Mouse (Mus musculus) lung, postnatal 0 days (tissue): ENCODE measurements around the gene Hdac9. TPM values are rescaled to one million over a fixed set of nuclear protein-coding genes. Genes with fewer than 3 reads are reported as not detected.

ENCODE experiments used
- ATAC-seq: fragments of 200-750 bp; cut with Nextera tagmentation; 2 replicates; pipeline ENCODE4 v1.8.0; 2017; ENCODE audit warnings: moderate library complexity
- DNase-seq: peaks from one replicate; pipeline ENCODE4 v3.0.0-alpha.2; 2016; ENCODE audit warnings: low spot score
- H3K27ac ChIP-seq: fragments of 300-500 bp; sonication (generic); 2 replicates; pipeline ENCODE4 v1.5.1; 2014; ENCODE audit warnings: antibody characterized with exemption, mild to moderate bottlenecking, low read length, mixed read lengths
- H3K27me3 ChIP-seq: fragments of 300-500 bp; sonication (generic); replicated peaks from 2 replicates; pipeline ENCODE4 v1.6.1; 2014; ENCODE audit warnings: low read length, mixed read lengths; ENCODE audit not compliant: insufficient read depth
- H3K36me3 ChIP-seq: fragments of 300-500 bp; sonication (generic); 2 replicates; pipeline ENCODE4 v1.6.1; 2014; ENCODE audit warnings: low read length, mixed read lengths; ENCODE audit not compliant: insufficient read depth
- H3K4me1 ChIP-seq: fragments of 300-500 bp; sonication (generic); 2 replicates; pipeline ENCODE4 v1.6.1; 2014; ENCODE audit warnings: antibody characterized with exemption, low read depth, low read length, mixed read lengths; ENCODE audit not compliant: insufficient read depth
- H3K4me2 ChIP-seq: fragments of 300-500 bp; sonication (generic); replicated peaks from 2 replicates; pipeline ENCODE4 v1.6.1; 2014; ENCODE audit warnings: low read depth, mild to moderate bottlenecking, low read length, moderate library complexity, mixed read lengths
- H3K4me3 ChIP-seq: fragments of 300-500 bp; sonication (generic); 2 replicates; pipeline ENCODE4 v1.5.1; 2014; ENCODE audit warnings: low read depth, low read length
- H3K9ac ChIP-seq: fragments of 300-500 bp; sonication (generic); replicated peaks from 2 replicates; pipeline ENCODE4 v1.6.1; 2014; ENCODE audit warnings: low read depth, mild to moderate bottlenecking
- H3K9me3 ChIP-seq: fragments of 300-500 bp; sonication (generic); 2 replicates; pipeline ENCODE4 v1.6.1; 2016; ENCODE audit warnings: low read length, mixed read lengths
- CTCF ChIP-seq: IDR thresholded peaks from 2 replicates; pipeline ENCODE4 v1.5.1; 2016; ENCODE audit warnings: antibody characterized with exemption, mild to moderate bottlenecking
- EP300 ChIP-seq: IDR thresholded peaks from 2 replicates; pipeline ENCODE4 v1.6.1; 2016; ENCODE audit warnings: antibody characterized with exemption, mild to moderate bottlenecking, control low read depth
- WGBS: fragments of 180-500 bp; shearing (Covaris S2); extraction: QIAGEN DNeasy Blood & Tissue Kit; methylation state at CpG from one replicate; pipeline ENCODE4 v1.1.7; 2014; 5-methylcytosine and 5-hydroxymethylcytosine counted together
- polyA plus RNA-seq: library from polyadenylated mRNA; unstranded; fragments of >200 nt; fragmentation: Nextera tagmentation; extraction: Ambion mirVana; gene quantifications from 2 replicates; pipeline ENCODE4 v1.2.1, GENCODE M21; 2015

Gene Hdac9
- polyA plus RNA-seq, 1 experiment from 2014 or later = 6.0 TPM

DNA sequence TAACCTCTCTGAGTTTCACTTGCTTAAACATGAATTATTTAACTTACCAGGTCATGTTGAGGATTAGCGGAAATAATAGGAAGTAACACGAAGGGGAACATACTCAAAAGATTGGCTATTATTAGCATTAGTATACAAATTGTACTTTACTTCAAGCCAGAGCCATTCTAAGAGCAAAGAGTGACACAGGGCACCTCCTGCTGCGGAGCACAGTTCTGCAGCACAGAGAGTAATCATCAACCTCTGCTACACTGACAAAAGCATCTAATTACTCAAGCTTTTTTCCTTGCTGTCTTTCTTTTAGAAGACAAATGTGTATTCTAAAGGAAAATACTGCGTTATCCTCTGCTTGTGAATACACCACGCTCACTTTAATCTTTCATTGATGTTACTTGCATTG, 79.6 kb downstream of the Hdac9 start:
- WGBS = 47% methylated on average over 5 of the region's 5 CpGs
- TF ChIP-seq CTCF (no peak), EP300 (no peak)

DNA sequence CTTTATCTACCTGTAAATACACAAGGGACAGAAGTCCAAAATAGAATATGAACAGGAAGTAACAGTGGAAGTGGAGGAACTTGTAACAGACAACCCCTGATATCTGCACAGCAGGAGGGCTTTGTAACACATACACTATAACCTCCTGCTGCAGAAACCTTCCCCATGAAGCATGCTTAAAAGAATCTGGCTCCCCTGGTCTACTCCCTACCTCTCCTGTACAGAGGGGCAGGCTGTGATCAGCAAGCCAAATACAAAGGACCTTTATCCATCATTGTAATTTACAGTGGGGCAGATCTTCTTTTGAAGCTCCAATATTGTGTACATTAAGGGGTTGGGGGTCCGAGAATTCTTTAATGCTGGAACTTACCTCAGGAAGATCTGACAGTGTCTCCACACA, 80.0 kb downstream of the Hdac9 start:
- Histone ChIP-seq H3K4me3 (no peak overlapping the region), H3K9ac (no peak overlapping the region), H3K4me2 (no peak overlapping the region), H3K27me3 (no peaks in the 10 kb centered on the region), H3K4me1 (peaks cover 2% of the 10 kb centered on the region; the same call in 1 of the 2 replicates), H3K27ac (no peak overlapping the region), H3K36me3 (no peaks in the 10 kb centered on the region), H3K9me3 (no peaks in the 10 kb centered on the region)
- DNase-seq (no peak), ATAC-seq (no peak)
- TF ChIP-seq EP300 = no peak
- 29% methylated on average over 1 of the region's 1 CpGs for WGBS

More for the DNA sequence above, 79.6 kb downstream of the Hdac9 start:
- no peak overlapping the region for H3K27ac ChIP-seq
- no peak overlapping the region for H3K4me3 ChIP-seq
- no peak overlapping the region for H3K4me2 ChIP-seq
- no peak overlapping the region for H3K9ac ChIP-seq
- H3K9me3 ChIP-seq = no peaks in the 10 kb centered on the region
- DNase-seq (no peak), ATAC-seq (no peak)
- no peaks in the 10 kb centered on the region for H3K27me3 ChIP-seq
- peaks cover 2% of the 10 kb centered on the region; the same call in 1 of the 2 replicates for H3K4me1 ChIP-seq
- no peaks in the 10 kb centered on the region for H3K36me3 ChIP-seq

DNA sequence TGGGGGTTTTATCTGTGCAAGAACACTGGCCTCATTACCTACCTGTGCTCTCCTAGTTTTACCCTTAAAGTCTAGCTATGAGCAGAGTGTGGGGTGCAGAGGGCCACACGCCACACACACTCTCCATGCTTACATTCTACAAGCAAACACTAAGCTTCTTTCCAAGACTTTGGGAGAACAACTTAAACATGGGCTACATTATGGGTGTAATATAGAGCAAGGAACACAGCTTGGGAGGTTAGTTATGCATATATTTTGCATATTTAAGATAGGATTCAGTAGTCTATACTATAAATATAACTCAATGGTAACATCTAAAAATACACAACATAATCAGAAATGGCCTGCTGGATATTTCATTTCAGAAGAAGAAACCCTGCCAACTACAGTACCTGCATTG, 80.8 kb downstream of the Hdac9 start:
- H3K4me2 ChIP-seq = no peak overlapping the region
- no peaks in the 10 kb centered on the region for H3K27me3 ChIP-seq
- no peak overlapping the region for H3K4me3 ChIP-seq
- no peaks in the 10 kb centered on the region for H3K36me3 ChIP-seq
- ATAC-seq = no peak
- TF ChIP-seq CTCF (no peak), EP300 (no peak)
- H3K9me3 ChIP-seq = no peaks in the 10 kb centered on the region
- H3K9ac ChIP-seq = no peak overlapping the region
- peaks cover 2% of the 10 kb centered on the region; the same call in 1 of the 2 replicates for H3K4me1 ChIP-seq
- WGBS = 88% methylated on average over 1 of the region's 1 CpGs
- no peak overlapping the region for H3K27ac ChIP-seq
- DNase-seq = no peak

DNA sequence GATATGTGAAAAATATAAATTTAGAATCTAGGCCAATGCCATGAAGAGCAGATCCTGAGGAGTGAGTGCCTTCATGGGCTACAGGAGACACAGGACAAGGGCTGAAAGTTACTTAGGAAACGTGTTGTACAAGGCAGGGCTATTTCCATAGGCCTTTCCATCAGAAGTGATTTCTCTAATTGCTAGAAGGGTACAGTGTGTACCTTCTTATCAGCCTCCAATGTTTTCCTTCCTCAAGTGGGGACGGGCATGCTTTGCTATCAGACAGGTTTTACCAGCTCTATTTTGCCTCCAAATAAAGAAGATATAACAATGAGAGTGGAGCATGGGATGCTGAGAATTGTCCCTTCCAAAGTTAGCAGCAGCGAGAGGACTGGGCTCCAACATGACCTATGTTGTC, 81.4 kb downstream of the Hdac9 start:
- Histone ChIP-seq H3K4me3 (no peak overlapping the region), H3K27me3 (no peaks in the 10 kb centered on the region), H3K27ac (no peak overlapping the region), H3K9ac (no peak overlapping the region), H3K9me3 (no peaks in the 10 kb centered on the region), H3K4me1 (peaks cover 2% of the 10 kb centered on the region; the same call in 1 of the 2 replicates), H3K36me3 (no peaks in the 10 kb centered on the region), H3K4me2 (no peak overlapping the region)
- WGBS = 58% methylated on average over 3 of the region's 3 CpGs
- ATAC-seq (peak; percentile 61), DNase-seq (peak; percentile 14)
- TF ChIP-seq CTCF (no peak), EP300 (peak; percentile 80)

DNA sequence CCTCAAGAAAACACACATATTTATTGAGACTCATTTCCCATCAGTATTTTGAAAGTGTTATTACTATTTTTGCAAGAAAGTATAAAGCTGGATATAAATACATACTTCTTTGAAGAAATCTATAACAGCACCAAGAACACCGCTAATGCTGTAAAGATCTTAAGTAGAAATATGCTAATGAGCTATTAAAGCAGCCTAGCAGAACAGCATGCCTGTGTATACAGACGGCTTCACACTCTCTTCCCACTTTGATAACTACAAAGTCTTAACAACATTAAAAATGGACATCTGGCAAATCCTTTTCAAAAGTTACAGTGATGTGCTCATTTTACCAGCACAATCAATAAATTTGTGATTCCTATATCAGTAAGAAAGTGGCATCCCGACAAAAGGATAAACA, 88.2 kb downstream of the Hdac9 start:
- TF ChIP-seq EP300 (no peak), CTCF (no peak)
- ATAC-seq (no peak), DNase-seq (no peak)
- H3K36me3 ChIP-seq = no peaks in the 10 kb centered on the region
- WGBS = 70% methylated on average over 3 of the region's 3 CpGs
- no peak overlapping the region for H3K4me2 ChIP-seq
- H3K4me1 ChIP-seq = no peaks in the 10 kb centered on the region
- H3K9me3 ChIP-seq = no peaks in the 10 kb centered on the region
- no peak overlapping the region for H3K4me3 ChIP-seq
- H3K9ac ChIP-seq = no peak overlapping the region
- H3K27me3 ChIP-seq = no peaks in the 10 kb centered on the region
- H3K27ac ChIP-seq = no peak overlapping the region

DNA sequence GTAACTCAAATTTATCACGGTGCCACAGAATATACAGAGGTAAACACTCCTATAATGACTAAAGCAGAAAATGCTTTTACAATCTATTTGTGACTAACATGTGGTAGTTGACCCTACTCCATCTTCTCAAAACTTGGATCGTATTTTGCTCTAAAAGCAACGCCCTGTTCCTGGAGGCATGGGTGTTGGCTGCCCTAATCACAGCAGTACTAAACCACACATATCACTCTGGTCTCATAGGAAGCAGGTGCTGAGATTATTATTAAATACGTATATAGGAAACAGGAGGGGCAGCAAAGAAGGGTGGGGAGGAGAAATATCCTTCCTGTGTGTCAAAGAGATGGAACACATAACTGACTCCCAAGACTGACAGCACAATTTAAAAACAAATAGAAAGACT, 90.0 kb downstream of the Hdac9 start:
- peak; percentile 65 for DNase-seq
- no peak overlapping the region for H3K27ac ChIP-seq
- no peak overlapping the region for H3K4me2 ChIP-seq
- peak; percentile 92 for ATAC-seq
- no peaks in the 10 kb centered on the region for H3K4me1 ChIP-seq
- WGBS = 53% methylated on average over 4 of the region's 4 CpGs
- H3K9me3 ChIP-seq = no peaks in the 10 kb centered on the region
- H3K4me3 ChIP-seq = no peak overlapping the region
- H3K36me3 ChIP-seq = no peaks in the 10 kb centered on the region
- H3K27me3 ChIP-seq = no peaks in the 10 kb centered on the region
- TF ChIP-seq EP300 = peak; percentile 98
- no peak for TF ChIP-seq CTCF
- no peak overlapping the region for H3K9ac ChIP-seq

DNA sequence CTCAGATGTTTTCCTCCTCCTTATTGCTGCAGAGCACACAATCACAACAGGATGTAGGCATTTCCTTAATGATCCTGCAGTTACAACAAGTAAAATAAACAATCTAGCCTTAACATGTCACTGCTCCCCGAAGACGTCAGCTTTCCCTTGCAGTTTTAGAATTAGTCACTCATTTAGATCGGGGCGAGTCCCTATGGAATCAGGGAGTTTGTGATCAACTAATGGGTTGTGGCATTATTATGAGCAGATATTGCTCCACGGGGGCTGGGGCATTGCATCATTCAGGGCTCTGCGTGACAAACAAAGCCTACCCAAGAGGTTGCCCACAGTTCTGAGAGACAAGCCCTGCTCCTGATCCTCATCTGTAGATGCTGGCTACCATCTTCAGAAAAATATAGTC, 96.7 kb downstream of the Hdac9 start:
- Histone ChIP-seq H3K4me3 (no peak overlapping the region), H3K4me1 (no peaks in the 10 kb centered on the region; the same call in 1 of the 2 replicates), H3K9ac (no peak overlapping the region), H3K27ac (no peak overlapping the region), H3K27me3 (no peaks in the 10 kb centered on the region), H3K9me3 (no peaks in the 10 kb centered on the region), H3K36me3 (no peaks in the 10 kb centered on the region), H3K4me2 (no peak overlapping the region)
- peak; percentile 58 for ATAC-seq
- TF ChIP-seq CTCF = no peak
- peak; percentile 91 for TF ChIP-seq EP300
- DNase-seq = peak; percentile 59
- 36% methylated on average over 6 of the region's 6 CpGs for WGBS
